Mouse (Mus musculus) c-Kit-positive CD71-negative TER-119-negative erythroid progenitor cells, embryonic 14.5 days (primary cell): ENCODE results near the gene Sufu.

ENCODE experiments used
- DNase-seq: peaks from one replicate; pipeline ENCODE4 v3.0.0-alpha.2; 2013; ENCODE audit warnings: low read depth

Sufu gene

GRCm38 (mm10) chr19:46394712-46395108 is 2.0 kb upstream of the Sufu start:
- DNase-seq: no peak

- peak; percentile 99 for DNase-seq
Observed at GRCm38 (mm10) chr19:46395109-46396009, 1.3 kb upstream of the Sufu start, which contains the start of gene Actr1a. Gene Actr1a (minus strand): TSS chr19:46395748.

GRCm38 (mm10) chr19:46396109-46396508 is 587 bp upstream of the Sufu start:
- no peak for DNase-seq

GRCm38 (mm10) chr19:46397436-46398001 is 823 bp downstream of the Sufu start:
- peak; percentile 10 for DNase-seq

GRCm38 (mm10) chr19:46398401-46398800 is 1.7 kb downstream of the Sufu start:
- DNase-seq: no peak

GRCm38 (mm10) chr19:46399372-46399771 is 2.7 kb downstream of the Sufu start:
- no peak for DNase-seq

GRCm38 (mm10) chr19:46399886-46400285 is 3.2 kb downstream of the Sufu start:
- DNase-seq: no peak

- DNase-seq: no peak
Observed at GRCm38 (mm10) chr19:46400558-46400957, 3.9 kb downstream of the Sufu start.

GRCm38 (mm10) chr19:46404030-46404429 is 7.3 kb downstream of the Sufu start:
- DNase-seq: no peak

- DNase-seq: no peak
Observed at GRCm38 (mm10) chr19:46406592-46407386, 10.1 kb downstream of the Sufu start.

GRCm38 (mm10) chr19:46409506-46409905 is 12.8 kb downstream of the Sufu start:
- DNase-seq: no peak

- no peak for DNase-seq
Observed at GRCm38 (mm10) chr19:46412056-46412805, 15.5 kb downstream of the Sufu start.

GRCm38 (mm10) chr19:46413969-46414368 is 17.3 kb downstream of the Sufu start:
- no peak for DNase-seq

GRCm38 (mm10) chr19:46414486-46414885 is 17.8 kb downstream of the Sufu start:
- no peak for DNase-seq

GRCm38 (mm10) chr19:46416276-46416675 is 19.6 kb downstream of the Sufu start:
- DNase-seq: no peak

GRCm38 (mm10) chr19:46418051-46418450 is 21.4 kb downstream of the Sufu start:
- DNase-seq: no peak

- DNase-seq: no peak
Observed at GRCm38 (mm10) chr19:46420410-46420809, 23.7 kb downstream of the Sufu start.

- DNase-seq: no peak
Observed at GRCm38 (mm10) chr19:46422384-46423338, 26.0 kb downstream of the Sufu start.

- no peak for DNase-seq
Observed at GRCm38 (mm10) chr19:46425266-46425665, 28.6 kb downstream of the Sufu start.

GRCm38 (mm10) chr19:46426488-46426887 is 29.8 kb downstream of the Sufu start:
- DNase-seq: no peak

- no peak for DNase-seq
Observed at GRCm38 (mm10) chr19:46429250-46429649, 32.6 kb downstream of the Sufu start.
